Mouse (Mus musculus): ENCODE measurements around the gene Morn5.
A peak's percentile ranks its signal among the peaks of the same experiment; 100 is the strongest.

The Morn5 gene

GRCm38 (mm10) chr2:36048748-36049566 lies at the start of gene Morn5, which contains the start of gene Ndufa8:
TSS of gene Morn5 (plus strand) at chr2:36049458.
TSS of gene Ndufa8 (minus strand) at chr2:36049406.
- DNase-seq, result peak; percentile 100

- no peak for DNase-seq
These were observed 48.9 kb upstream of the Morn5 start for GRCm38 (mm10) chr2:36000390-36000789.

- DNase-seq, result no peak
These were observed 47.1 kb upstream of the Morn5 start for GRCm38 (mm10) chr2:36002188-36002587.

- DNase-seq, result no peak
These were observed 41.2 kb upstream of the Morn5 start for GRCm38 (mm10) chr2:36008071-36008470.

DNA sequence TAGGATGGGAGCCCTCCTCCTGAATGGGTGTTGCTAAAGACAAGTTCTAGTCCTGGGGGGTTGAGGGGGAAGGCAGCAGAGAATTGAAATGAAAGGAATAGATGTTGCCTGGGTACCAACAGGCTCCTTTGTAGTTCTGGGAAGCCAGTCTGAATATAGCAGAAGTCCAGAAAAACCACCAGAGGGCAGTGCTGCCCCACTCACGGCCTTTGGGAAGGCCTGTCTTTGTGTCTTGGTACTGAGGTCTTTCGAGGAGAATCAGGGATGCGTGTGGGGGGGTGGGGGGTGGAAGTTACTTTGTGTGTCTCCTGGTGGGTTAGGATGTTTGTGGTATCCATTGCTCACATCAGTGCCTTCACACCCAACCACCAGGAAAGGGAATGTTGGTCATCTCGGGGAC lies 39.9 kb upstream of the Morn5 start:
- DNase-seq, result peak; percentile 89

GRCm38 (mm10) chr2:36010579-36010978 lies 38.7 kb upstream of the Morn5 start:
- DNase-seq, result no peak

GRCm38 (mm10) chr2:36011331-36011825 lies 37.9 kb upstream of the Morn5 start:
- DNase-seq, result no peak

GRCm38 (mm10) chr2:36013010-36013409 lies 36.2 kb upstream of the Morn5 start:
- peak; percentile 98 for DNase-seq

GRCm38 (mm10) chr2:36021385-36022159 lies 27.7 kb upstream of the Morn5 start:
- no peak for DNase-seq

DNA sequence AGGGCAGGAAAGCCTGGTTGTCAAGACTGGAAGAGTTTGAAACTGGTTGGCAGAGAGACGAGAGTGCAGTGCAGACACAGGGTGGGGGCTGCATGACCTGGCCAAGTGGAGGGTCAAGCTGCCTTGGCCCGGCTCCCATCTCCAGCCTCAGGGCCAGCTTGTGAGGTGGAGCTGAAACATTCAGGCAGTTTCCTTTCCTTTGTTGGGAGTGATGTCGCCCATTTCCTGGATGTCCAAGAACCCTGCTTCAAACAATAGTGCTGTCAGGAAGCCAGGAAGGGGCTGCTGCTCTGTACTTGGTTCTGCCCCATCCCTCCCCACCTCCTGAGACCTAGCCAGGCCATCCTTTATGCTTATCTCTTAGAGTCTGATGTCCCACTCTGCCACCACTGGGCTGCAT lies 26.0 kb upstream of the Morn5 start:
- DNase-seq, result peak; percentile 99

DNA sequence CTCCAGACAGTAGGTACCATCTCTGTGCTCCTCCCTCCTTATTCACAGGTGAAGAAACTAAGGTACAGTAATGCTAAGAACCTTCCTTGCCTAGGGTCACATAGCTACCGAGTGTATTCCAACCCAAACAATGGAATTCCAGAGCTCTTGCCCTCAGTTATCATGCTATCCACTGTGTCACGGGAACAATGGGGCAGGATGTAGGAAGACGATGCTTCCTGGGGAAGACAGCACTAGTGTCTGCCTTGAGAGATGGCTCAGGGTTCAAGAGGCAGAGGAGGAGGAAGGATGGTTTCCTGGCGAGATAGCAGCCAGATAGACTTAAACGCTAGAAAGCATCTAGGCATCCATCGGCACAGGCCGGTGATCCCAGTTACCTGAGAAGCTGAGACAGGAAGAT lies 16.4 kb upstream of the Morn5 start:
- DNase-seq, result no peak

DNA sequence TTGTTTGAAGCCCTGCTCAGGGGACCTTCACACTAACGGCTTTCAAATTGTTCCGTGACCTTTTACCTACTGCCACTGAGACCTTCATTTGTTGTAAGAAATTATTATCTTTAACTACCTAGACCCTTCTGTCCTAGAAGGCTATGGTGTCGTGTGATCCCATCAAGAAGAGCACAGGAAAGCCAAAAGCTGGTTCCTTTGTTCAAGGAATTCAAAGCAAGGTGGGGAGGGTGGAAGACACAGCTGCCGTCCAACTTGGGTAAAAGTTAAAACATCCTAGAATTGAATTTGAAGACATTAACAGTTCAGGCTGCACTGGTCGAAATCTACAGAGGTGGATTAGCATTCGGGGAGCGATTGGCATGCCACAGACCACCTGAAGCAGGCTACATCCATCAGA lies 15.3 kb upstream of the Morn5 start:
- DNase-seq, result peak; percentile 91

- no peak for DNase-seq
These were observed 14.4 kb upstream of the Morn5 start for GRCm38 (mm10) chr2:36034898-36035297.

GRCm38 (mm10) chr2:36035413-36036081 lies 13.7 kb upstream of the Morn5 start:
- DNase-seq, result peak; percentile 95

DNA sequence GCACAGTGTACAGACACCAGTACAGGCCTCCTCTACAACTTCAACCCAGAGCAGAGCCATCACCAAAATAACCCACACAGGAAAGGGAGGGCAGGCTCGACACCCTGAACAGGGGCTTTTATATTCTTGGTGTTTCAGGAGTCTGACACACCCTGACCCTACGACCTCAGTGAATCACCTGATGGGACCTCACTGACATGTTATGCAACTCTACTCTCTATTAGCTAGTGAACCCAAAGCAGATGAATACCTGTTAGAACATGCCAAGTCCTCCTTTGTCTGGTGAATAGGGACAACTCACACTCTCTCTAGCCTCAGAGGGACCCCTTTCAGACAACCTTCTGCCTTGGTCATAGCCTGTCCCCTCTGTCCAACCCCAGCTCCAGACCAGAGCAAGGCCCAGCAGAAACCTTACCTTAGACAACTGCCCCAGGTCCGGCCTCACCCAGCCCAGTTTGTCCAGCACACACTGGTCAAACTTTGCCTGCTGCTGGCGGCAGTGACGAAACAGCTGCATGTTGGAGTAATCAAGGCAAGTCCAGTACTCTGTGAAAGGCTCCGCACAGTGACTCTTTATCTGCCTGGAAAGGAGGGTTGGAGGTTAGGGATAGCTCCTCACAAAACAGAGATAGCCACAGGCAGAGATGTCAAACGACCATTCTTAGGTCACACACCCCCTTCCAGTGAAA lies 9.8 kb upstream of the Morn5 start:
- DNase-seq, result no peak

DNA sequence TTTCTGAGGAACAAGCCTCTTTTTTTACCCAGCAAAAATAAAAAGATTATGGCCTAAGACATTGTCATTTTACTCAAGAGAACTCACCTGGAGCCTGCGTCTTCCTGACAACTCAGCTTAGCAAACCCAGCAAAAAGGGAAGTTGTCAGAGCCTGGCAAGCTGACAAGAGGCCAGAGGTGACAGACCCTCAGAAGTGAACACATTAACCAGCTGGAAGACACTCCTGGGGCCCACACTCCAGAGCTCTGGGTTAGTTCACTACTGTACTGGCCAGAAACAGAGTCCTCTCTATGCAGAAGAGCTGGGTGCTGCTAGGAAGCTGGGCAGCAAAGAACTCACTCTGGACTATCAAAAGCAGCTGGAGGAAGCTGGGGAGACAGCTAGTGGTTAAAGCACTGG lies 8.4 kb upstream of the Morn5 start:
- DNase-seq, result no peak

GRCm38 (mm10) chr2:36048164-36048563 lies 1.1 kb upstream of the Morn5 start:
- DNase-seq, result no peak

- DNase-seq, result no peak
These were observed 303 bp downstream of the Morn5 start for GRCm38 (mm10) chr2:36049567-36049954.

- DNase-seq, result no peak
These were observed 4.0 kb downstream of the Morn5 start for GRCm38 (mm10) chr2:36053249-36053648.

DNA sequence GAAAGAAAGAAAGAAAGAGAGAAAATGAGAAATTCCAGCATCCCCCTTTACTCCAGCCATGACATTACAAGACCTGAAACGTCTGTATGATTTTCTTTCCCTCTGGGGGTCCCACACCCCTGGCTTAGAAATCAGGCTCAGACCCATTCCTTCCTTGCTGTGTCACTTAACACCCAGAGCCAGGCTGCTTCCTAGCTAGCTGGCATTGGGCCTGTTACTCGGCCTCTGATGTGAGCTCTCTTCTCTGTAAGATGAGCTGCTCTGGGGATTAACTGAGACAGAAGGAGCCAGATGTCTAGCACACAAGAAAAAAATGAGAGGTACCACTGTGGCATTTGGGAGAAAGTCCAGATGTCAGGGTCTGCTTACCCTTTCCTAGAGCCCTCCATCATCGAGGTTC lies 7.0 kb downstream of the Morn5 start:
- DNase-seq, result no peak

DNA sequence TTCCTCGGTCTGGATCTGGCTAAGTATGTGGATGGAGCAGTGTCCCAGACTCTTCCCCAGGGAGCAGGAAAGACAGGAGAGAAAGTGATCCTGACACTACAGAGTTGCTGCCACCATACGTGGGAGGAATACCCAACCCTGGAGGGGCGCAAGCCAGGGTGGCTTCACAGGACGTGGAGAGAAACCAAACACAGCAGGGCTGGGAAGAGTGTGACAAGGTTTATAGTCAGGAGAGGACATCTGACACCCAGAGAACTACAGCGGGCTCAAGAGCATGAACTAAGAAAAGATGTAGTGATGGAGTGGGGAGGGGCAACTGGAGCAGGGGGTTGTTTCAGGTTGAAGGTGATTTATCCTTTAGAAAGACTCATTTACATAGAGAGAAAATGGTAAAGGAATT lies 12.2 kb downstream of the Morn5 start:
- DNase-seq, result no peak

DNA sequence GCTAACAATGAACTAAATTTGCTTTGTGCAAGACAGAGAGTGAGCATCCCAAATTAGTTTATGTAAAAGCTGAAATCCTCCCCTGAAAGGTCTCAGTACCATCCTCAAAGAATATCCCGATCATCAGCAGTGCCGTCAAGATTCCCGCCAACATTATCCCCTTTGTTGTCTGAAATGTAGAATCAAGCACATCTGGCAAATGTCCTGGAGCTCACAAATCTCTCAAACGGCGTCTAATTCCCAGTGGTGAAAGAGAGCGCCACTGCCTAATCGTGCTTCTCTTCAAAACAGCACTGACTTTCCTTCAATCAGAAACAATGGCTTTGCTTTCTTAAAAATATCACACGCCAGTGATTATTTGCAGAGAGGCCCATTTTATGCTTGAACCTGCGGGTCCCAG lies 17.9 kb downstream of the Morn5 start:
- no peak for DNase-seq
